Mouse (Mus musculus) CH12F3 (cell line): ENCODE measurements around the gene Olfr1387.
"Not testable (repeated sequence)": the region's sequence is repeated elsewhere in the genome, so short reads cannot be mapped to it uniquely, and the experiment has no call there.

Experiments
- in situ Hi-C: fragments of 300-500 bp; cut with MboI; formaldehyde crosslinking; loops from 2 replicates; pipeline ENCODE4 v1.14.3; 2020; ENCODE audit warnings: low sequenced_read_pairs

Gene Olfr1387

GRCm38 (mm10) chr11:49455043-49455442 is at the start of gene Olfr1387:
TSS of gene Olfr1387 (plus strand) at chr11:49455343.
- in situ Hi-C loops = no loop called here

DNA sequence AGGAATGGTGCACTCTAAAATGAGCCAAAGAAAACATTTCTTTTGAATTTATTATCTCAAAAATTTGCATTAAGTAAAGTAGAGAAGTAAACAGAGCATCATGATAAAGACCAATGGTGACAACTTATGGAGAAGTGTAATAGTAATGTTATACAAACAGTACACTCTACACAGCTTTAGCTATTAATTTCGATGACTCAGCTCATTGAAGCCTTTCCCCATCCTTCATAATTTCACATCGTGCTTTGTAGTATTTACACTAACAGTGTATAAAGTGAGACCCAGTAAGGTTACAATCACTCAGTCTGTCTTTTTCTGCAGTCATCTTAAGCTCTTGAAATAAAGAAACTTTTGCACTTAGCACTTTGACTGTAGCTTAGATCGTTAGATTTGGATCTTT is 48.4 kb upstream of the Olfr1387 start:
- in situ Hi-C loops = no loop called here

DNA sequence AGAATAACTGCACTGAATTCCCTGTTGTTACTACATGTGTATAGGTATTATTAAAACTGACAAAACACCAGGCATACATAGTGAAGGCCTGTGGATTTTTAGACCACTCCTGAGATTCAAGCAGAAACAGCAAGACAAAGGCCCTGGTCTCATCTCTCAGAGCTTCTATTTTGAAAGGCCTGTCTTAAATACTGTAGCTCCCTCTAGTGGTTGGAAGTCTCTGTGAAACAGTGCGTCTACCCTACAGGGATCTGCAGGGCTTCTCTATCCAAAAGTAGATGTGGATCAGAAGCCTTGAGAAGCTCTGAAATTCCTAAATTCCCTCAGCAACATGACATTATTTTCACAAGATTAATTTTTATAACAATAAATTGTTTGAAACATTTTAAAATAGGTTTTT is 44.6 kb upstream of the Olfr1387 start:
- in situ Hi-C loops = no loop called here

DNA sequence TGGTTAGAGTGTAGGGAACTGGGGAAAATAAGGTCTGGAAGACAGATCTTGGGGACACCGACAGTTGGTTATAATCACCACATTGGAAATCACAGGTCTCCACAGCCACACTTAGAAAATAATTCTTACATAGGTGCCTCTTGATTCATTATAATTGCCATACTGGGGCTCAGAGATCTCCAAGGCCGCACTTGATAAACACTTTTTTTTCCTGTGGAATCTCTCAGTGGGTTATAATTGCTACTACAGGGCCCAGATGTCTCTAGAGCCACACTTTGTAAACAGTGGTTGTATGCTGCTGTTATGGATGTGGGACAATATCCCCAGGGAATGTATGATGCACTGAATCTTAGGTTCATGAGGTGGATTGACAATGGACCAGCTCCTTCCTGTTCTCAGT is 32.4 kb upstream of the Olfr1387 start, which contains the start of gene Olfr1389:
TSS of gene Olfr1389 (plus strand) at position 301 of the 400 bp plus-strand sequence.
- in situ Hi-C loops = no loop called here

- in situ Hi-C loops = no loop called here
Observed at GRCm38 (mm10) chr11:49425257-49425927, 29.8 kb upstream of the Olfr1387 start.

DNA sequence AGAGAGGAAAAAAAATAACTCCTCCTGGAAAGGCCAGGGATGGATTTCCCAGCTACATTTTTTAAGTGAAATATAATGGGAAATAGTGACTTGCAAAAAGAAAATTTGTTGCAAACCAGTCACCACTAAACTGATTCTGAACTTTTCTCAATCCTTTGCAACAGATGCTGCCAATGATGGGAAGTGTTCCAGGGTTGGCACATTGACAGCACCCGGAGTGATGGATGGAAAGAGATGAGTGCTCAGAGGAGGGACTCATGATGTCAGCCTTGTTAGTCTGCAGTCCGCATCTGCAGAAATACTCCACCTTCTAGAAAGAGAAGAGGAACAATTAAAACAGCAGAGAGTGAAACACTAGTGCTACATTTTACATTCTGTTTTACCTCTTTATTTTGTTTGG is 25.5 kb upstream of the Olfr1387 start:
- in situ Hi-C loops = no loop called here

DNA sequence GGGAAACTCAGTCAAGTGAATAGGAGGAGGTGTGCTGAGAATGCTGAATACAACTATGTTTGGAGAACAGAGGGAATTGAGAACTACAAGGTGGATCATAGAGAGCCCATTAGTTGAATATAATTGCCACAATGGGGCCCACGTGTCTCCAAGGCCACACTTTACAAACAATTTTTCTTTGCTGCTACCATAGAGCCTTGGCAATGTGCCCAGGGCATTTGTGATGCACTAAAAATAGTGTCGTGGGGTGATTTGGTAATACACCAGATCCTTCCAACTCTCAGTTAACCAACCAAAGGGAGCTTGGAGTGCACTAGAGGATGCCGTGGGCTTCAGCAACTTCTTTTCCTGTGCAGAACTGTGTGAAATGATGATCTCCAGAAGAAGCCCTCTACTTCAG is 18.7 kb upstream of the Olfr1387 start, which contains the start of gene Olfr1388:
TSS of gene Olfr1388 (plus strand) at position 214 of the 400 bp plus-strand sequence.
- in situ Hi-C loops = no loop called here

GRCm38 (mm10) chr11:49464746-49465145 is 9.6 kb downstream of the Olfr1387 start, which contains the start of gene Olfr1386:
TSS of gene Olfr1386 (plus strand) at chr11:49465046.
- in situ Hi-C loops = not testable (repeated sequence)

DNA sequence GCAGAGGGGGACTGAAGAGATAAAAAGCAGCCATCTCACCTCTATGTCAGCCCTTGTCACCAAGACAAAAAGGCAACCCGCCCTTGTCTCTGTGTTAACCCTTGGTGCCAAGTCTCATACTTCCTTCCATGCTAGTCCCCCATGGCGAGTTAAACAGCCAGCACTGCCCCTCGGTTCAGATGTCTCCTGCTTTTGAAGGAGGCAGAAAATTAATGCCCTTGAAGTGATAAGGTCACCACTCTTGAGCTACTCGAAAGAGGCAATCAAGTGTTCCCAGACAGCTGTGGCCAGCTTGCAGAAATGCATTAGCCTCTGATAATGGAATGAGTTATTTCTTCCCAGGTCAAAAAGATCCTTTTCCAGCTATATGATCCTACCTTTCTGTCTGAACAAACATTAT is 30.8 kb downstream of the Olfr1387 start:
- in situ Hi-C loops = no loop called here

DNA sequence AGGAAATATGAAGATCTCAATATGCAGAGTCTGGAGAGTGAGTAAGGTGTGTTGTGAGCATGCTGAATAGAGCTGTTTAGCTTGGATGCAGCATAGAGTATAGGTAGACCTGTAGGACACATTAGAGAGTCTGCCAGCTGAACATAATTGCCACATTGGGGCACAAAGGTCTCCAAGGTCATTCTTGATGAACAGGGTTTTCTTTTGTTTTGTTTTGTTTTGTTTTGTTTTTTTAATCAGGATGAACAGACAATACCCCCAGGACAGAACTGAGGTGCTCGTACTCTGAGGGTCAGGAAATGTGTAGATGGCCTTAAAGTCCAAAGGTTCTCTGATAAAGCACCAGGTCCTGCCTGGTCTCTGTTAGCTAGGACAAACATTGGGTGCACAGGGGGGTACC is 33.6 kb downstream of the Olfr1387 start, which contains the start of gene Olfr1385:
TSS of gene Olfr1385 (plus strand) at position 301 of the 400 bp plus-strand sequence.
- in situ Hi-C loops = not testable (repeated sequence)
